Mouse (Mus musculus) stomach, embryonic 14.5 days (tissue): ENCODE measurements at regions not wholly inside any gene's neighbourhood (a gene's known extent, or its start where the extent isn't known, plus 50 kb on each side); places are given as distances from the start of the nearest gene placed in this dataset.

Experiments used
- ATAC-seq: fragments of 200-750 bp; cut with Nextera tagmentation; 2 replicates; pipeline ENCODE4 v1.8.0; 2017; ENCODE audit warnings: low read depth, moderate TSS enrichment; ENCODE audit not compliant: insufficient number of reproducible peaks, insufficient read depth, low FRiP score
- H3K27ac ChIP-seq: fragments of 300-500 bp; sonication (generic); 2 replicates; pipeline ENCODE4 v1.5.1; 2014; ENCODE audit warnings: mild to moderate bottlenecking, low read length, moderate library complexity, mixed read lengths
- H3K27me3 ChIP-seq: fragments of 300-500 bp; sonication (generic); 2 replicates; pipeline ENCODE4 v1.6.1; 2014; ENCODE audit warnings: low read length, control low read depth, mixed read lengths; ENCODE audit not compliant: control insufficient read depth, insufficient read depth
- H3K36me3 ChIP-seq: fragments of 300-500 bp; sonication (generic); 2 replicates; pipeline ENCODE4 v1.6.1; 2014; ENCODE audit warnings: mild to moderate bottlenecking, control low read depth, low read length, moderate library complexity, mixed read lengths; ENCODE audit not compliant: control insufficient read depth, insufficient read depth
- H3K4me1 ChIP-seq: fragments of 300-500 bp; sonication (generic); 2 replicates; pipeline ENCODE4 v1.6.1; 2014; ENCODE audit warnings: low read length, control low read depth, mixed read lengths; ENCODE audit not compliant: control insufficient read depth, insufficient read depth
- H3K4me2 ChIP-seq: fragments of 300-500 bp; sonication (generic); replicated peaks from 2 replicates; pipeline ENCODE4 v1.6.1; 2014; ENCODE audit warnings: low read depth, low read length, control low read depth
- H3K4me3 ChIP-seq: fragments of 300-500 bp; sonication (generic); 2 replicates; pipeline ENCODE4 v1.5.1; 2014; ENCODE audit warnings: low read depth, low read length, control low read depth
- H3K9ac ChIP-seq: fragments of 300-500 bp; sonication (generic); replicated peaks from 2 replicates; pipeline ENCODE4 v1.6.1; 2014; ENCODE audit warnings: low read depth, mild to moderate bottlenecking, control low read depth, low read length, moderate library complexity, mixed read lengths
- H3K9me3 ChIP-seq: fragments of 300-500 bp; sonication (generic); 2 replicates; pipeline ENCODE4 v1.6.1; 2016; ENCODE audit warnings: low read depth, low read length, control low read depth; ENCODE audit not compliant: control insufficient read depth
- WGBS: fragments of 180-500 bp; shearing (Covaris S2); extraction: QIAGEN DNeasy Blood & Tissue Kit; methylation state at CpG from one replicate; pipeline ENCODE4 v1.1.7; 2014; 5-methylcytosine and 5-hydroxymethylcytosine counted together

GRCm38 (mm10) chr1:76246181-76246796, 700.2 kb downstream of the Slc4a3 start:
- Histone ChIP-seq H3K27ac (no peak overlapping the region), H3K27me3 (no peaks in the 10 kb centered on the region), H3K9me3 (no peaks in the 10 kb centered on the region), H3K4me2 (no peak overlapping the region), H3K9ac (no peak overlapping the region), H3K4me3 (no peak overlapping the region), H3K36me3 (no peaks in the 10 kb centered on the region), H3K4me1 (no peaks in the 10 kb centered on the region)
- WGBS: 51% methylated on average over 8 of the region's 8 CpGs
- ATAC-seq: no peak

DNA sequence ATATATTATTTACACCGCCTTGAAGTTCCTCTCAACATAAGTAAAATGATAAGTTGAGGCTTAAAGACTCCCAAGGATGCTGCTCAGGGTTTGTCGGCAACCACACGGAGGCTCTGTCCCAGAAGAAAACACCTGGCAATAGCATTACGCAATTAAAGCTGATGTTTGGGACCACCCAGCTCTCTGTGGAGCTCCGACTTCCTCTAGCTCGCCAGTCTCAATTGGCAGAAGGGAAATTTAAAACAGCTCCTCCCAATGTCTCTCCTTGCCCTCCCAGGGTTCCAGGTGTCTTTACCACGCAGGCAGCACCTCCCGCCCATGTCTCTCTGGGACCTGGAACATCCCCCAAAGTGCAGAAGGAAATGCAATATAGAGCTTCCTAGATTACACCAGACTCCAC, 701.1 kb downstream of the Slc4a3 start:
- Histone ChIP-seq H3K4me2 (no peak overlapping the region), H3K9me3 (no peaks in the 10 kb centered on the region), H3K27ac (no peak overlapping the region), H3K36me3 (no peaks in the 10 kb centered on the region), H3K9ac (no peak overlapping the region), H3K4me3 (no peak overlapping the region), H3K27me3 (no peaks in the 10 kb centered on the region), H3K4me1 (no peaks in the 10 kb centered on the region)
- no peak for ATAC-seq
- WGBS: 52% methylated on average over 8 of the region's 8 CpGs

- H3K27me3 ChIP-seq: no peaks in the 10 kb centered on the region
- no peak overlapping the region for H3K4me2 ChIP-seq
- no peaks in the 10 kb centered on the region for H3K4me1 ChIP-seq
- no peak overlapping the region for H3K27ac ChIP-seq
- no peaks in the 10 kb centered on the region for H3K9me3 ChIP-seq
- WGBS: 41% methylated on average over 4 of the region's 4 CpGs
- no peak overlapping the region for H3K4me3 ChIP-seq
- no peaks in the 10 kb centered on the region for H3K36me3 ChIP-seq
- ATAC-seq: no peak
- H3K9ac ChIP-seq: no peak overlapping the region
Observed at GRCm38 (mm10) chr1:76258217-76258616, 712.2 kb downstream of the Slc4a3 start.

- Histone ChIP-seq H3K4me2 (no peak overlapping the region), H3K4me3 (no peak overlapping the region), H3K27ac (no peak overlapping the region), H3K36me3 (no peaks in the 10 kb centered on the region), H3K4me1 (peaks cover 8% of the 10 kb centered on the region; the same call in 1 of the 2 replicates), H3K9ac (no peak overlapping the region), H3K9me3 (no peaks in the 10 kb centered on the region), H3K27me3 (no peaks in the 10 kb centered on the region)
- ATAC-seq: no peak
- 27% methylated on average over 7 of the region's 7 CpGs for WGBS
Observed at GRCm38 (mm10) chr1:76276148-76276547, 730.1 kb downstream of the Slc4a3 start.

DNA sequence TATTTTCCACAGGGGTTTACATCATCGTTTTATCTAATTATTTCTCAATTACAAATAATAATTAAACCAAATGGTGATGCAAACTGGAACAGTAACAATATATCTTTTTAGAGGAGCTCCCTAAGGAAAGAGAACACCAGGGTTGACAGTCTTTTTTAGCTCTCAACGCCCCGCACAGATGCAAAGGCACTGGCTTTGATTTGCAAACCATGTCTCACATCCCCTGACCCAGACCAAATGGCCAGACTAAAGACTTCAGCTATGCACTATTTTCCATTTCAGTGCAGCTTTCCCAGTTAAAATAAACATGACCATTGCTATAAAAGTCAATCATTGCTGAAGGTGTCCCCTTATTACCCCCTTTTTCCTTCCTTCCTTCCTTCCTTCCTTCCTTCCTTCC, 730.6 kb downstream of the Slc4a3 start:
- no peak overlapping the region for H3K4me3 ChIP-seq
- H3K27ac ChIP-seq: no peak overlapping the region
- peaks cover 8% of the 10 kb centered on the region; the same call in 1 of the 2 replicates for H3K4me1 ChIP-seq
- no peak for ATAC-seq
- WGBS: 48% methylated on average over 3 of the region's 3 CpGs
- H3K27me3 ChIP-seq: no peaks in the 10 kb centered on the region
- no peaks in the 10 kb centered on the region for H3K9me3 ChIP-seq
- H3K9ac ChIP-seq: no peak overlapping the region
- H3K36me3 ChIP-seq: no peaks in the 10 kb centered on the region
- H3K4me2 ChIP-seq: no peak overlapping the region

DNA sequence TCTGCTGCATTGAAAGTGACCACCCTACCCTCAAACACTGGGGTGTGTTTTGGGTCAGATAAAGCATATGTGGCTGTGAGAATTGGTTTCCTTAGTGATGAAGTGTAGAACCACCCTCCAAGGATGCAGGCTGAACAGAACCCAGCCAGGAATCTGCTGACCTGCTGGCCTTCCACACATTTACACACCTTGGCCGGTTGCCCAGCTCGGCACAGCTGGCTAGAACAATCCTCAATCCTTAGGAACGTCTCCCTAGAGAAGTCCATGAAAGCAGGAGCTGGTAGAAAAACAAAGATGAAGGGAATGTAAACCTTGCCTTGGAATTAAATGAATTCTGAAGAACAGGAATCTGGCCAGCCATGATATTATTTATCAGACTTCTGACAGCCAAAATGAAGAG, 737.3 kb downstream of the Slc4a3 start:
- Histone ChIP-seq H3K9me3 (no peaks in the 10 kb centered on the region), H3K9ac (no peak overlapping the region), H3K27me3 (no peaks in the 10 kb centered on the region), H3K27ac (no peak overlapping the region), H3K4me3 (no peak overlapping the region), H3K36me3 (no peaks in the 10 kb centered on the region), H3K4me2 (no peak overlapping the region), H3K4me1 (0 out of 2 replicates have a peak, but pooled peaks cover 7% of the 10 kb centered on the region)
- no peak for ATAC-seq
- WGBS: 24% methylated on average over 3 of the region's 3 CpGs

GRCm38 (mm10) chr1:76322943-76323559, 777.0 kb downstream of the Slc4a3 start:
- Histone ChIP-seq H3K4me3 (no peak overlapping the region), H3K9ac (no peak overlapping the region), H3K27me3 (no peaks in the 10 kb centered on the region), H3K4me2 (no peak overlapping the region), H3K9me3 (no peaks in the 10 kb centered on the region), H3K27ac (no peak overlapping the region), H3K36me3 (no peaks in the 10 kb centered on the region), H3K4me1 (no peaks in the 10 kb centered on the region)
- 76% methylated on average over 4 of the region's 4 CpGs for WGBS
- no peak for ATAC-seq

GRCm38 (mm10) chr1:76323592-76323991, 777.5 kb downstream of the Slc4a3 start:
- H3K27ac ChIP-seq: no peak overlapping the region
- H3K9ac ChIP-seq: no peak overlapping the region
- no peaks in the 10 kb centered on the region for H3K9me3 ChIP-seq
- ATAC-seq: no peak
- H3K27me3 ChIP-seq: no peaks in the 10 kb centered on the region
- H3K36me3 ChIP-seq: no peaks in the 10 kb centered on the region
- 74% methylated on average over 4 of the region's 4 CpGs for WGBS
- no peak overlapping the region for H3K4me2 ChIP-seq
- no peaks in the 10 kb centered on the region for H3K4me1 ChIP-seq
- no peak overlapping the region for H3K4me3 ChIP-seq

DNA sequence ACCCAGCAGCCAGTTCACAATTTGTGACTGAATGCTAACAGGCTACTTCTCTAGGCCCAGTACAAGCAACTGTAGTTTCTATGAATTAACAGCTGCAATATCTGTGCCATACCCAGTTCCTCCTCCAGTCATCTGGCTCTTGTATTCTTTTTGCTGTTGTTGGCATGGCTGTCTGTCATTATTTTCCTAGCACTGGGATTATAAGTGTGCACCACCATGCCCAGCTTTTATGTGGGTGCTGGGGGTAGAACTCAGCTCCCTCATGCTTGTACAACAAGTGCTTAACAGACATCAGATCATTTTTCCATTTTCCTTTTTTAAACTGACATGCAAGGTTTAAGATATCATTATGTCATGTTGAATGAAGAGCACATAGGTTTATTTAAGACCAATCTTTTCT, 789.9 kb downstream of the Slc4a3 start:
- no peak overlapping the region for H3K27ac ChIP-seq
- no peak overlapping the region for H3K9ac ChIP-seq
- no peaks in the 10 kb centered on the region for H3K36me3 ChIP-seq
- no peaks in the 10 kb centered on the region for H3K4me1 ChIP-seq
- no peak overlapping the region for H3K4me2 ChIP-seq
- no peaks in the 10 kb centered on the region for H3K9me3 ChIP-seq
- no peaks in the 10 kb centered on the region for H3K27me3 ChIP-seq
- no peak overlapping the region for H3K4me3 ChIP-seq
- no peak for ATAC-seq
